Mouse (Mus musculus) urinary bladder, postnatal 25 days (tissue): ENCODE results near the gene Hspb3.
A peak's percentile ranks its signal among the peaks of the same experiment; 100 is the strongest.

ENCODE experiments used
- DNase-seq: peaks from one replicate; pipeline ENCODE4 v3.0.0; 2022; ENCODE audit warnings: low spot score

The Hspb3 gene

GRCm38 (mm10) chr13:113663151-113663779 is at the start of gene Hspb3:
Gene Hspb3, minus strand, starts transcription at chr13:113663676.
- DNase-seq = no peak

- no peak for DNase-seq
Observed at GRCm38 (mm10) chr13:113713186-113713585, 49.7 kb upstream of the Hspb3 start.

GRCm38 (mm10) chr13:113706183-113706582 is 42.7 kb upstream of the Hspb3 start:
- DNase-seq = no peak

GRCm38 (mm10) chr13:113701185-113701584 is 37.7 kb upstream of the Hspb3 start:
- no peak for DNase-seq

- DNase-seq = no peak
Observed at GRCm38 (mm10) chr13:113699928-113700327, 36.5 kb upstream of the Hspb3 start.

GRCm38 (mm10) chr13:113699415-113699873 is 36.0 kb upstream of the Hspb3 start:
- no peak for DNase-seq

- DNase-seq = no peak
Observed at GRCm38 (mm10) chr13:113696838-113697321, 33.4 kb upstream of the Hspb3 start.

- DNase-seq = no peak
Observed at GRCm38 (mm10) chr13:113693383-113693782, 29.9 kb upstream of the Hspb3 start.

- no peak for DNase-seq
Observed at GRCm38 (mm10) chr13:113691644-113692043, 28.2 kb upstream of the Hspb3 start.

- DNase-seq = no peak
Observed at GRCm38 (mm10) chr13:113689883-113690282, 26.4 kb upstream of the Hspb3 start.

- DNase-seq = no peak
Observed at GRCm38 (mm10) chr13:113686691-113687121, 23.2 kb upstream of the Hspb3 start.

- no peak for DNase-seq
Observed at GRCm38 (mm10) chr13:113682821-113683220, 19.3 kb upstream of the Hspb3 start.

- DNase-seq = no peak
Observed at GRCm38 (mm10) chr13:113680646-113681045, 17.2 kb upstream of the Hspb3 start.

- DNase-seq = peak; percentile 64
Observed at GRCm38 (mm10) chr13:113669459-113670077, 6.1 kb upstream of the Hspb3 start.

- DNase-seq = no peak
Observed at GRCm38 (mm10) chr13:113663883-113664282, 407 bp upstream of the Hspb3 start.

- no peak for DNase-seq
Observed at GRCm38 (mm10) chr13:113661826-113662271, 1.6 kb downstream of the Hspb3 start.

GRCm38 (mm10) chr13:113660576-113661310 is 2.7 kb downstream of the Hspb3 start:
- no peak for DNase-seq

GRCm38 (mm10) chr13:113657204-113657603 is 6.3 kb downstream of the Hspb3 start:
- DNase-seq = no peak

GRCm38 (mm10) chr13:113656639-113657038 is 6.8 kb downstream of the Hspb3 start:
- no peak for DNase-seq

- no peak for DNase-seq
Observed at GRCm38 (mm10) chr13:113655511-113655910, 8.0 kb downstream of the Hspb3 start.

GRCm38 (mm10) chr13:113640944-113641597 is 22.4 kb downstream of the Hspb3 start:
- DNase-seq = no peak

GRCm38 (mm10) chr13:113638914-113639313 is 24.6 kb downstream of the Hspb3 start:
- no peak for DNase-seq
